ENCODE assay signal across 35 mouse cellular contexts in the genomic region with DNA sequence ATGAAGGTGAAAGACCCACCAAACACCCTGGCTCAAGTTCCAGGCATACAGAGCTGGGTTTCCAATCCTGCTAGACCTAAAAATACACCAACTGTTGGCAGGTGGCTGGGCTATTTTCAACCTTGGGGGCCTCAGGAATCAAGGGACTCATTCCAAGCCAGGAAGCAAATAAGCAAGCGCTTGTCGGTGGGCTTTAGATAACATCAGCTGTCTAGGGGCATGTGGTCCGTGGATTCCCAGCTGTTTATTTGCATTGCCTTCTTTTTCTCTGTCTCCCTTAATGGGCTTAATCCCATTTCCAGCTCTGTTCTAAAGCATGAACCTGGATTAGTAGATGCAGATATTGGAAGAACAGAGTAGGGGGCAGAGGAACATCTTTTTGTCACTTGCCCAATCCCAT. TPM values are rescaled to one million over a fixed set of nuclear protein-coding genes. Genes with fewer than 3 reads are reported as not detected.
DNase-seq lines count a peak whose midpoint lies in the region; ATAC-seq and TF ChIP-seq lines count a peak whose summit lies in the region.
"Had no signal": no experiment of that assay in that cellular context is flagged by ENCODE, and none has a peak within 500 bp of the region (broad histone marks: within the 10 kb centered on the region; RNA-seq: fewer than 3 reads in every experiment).

No protein-coding gene starts in this region.

- no peak for ATAC-seq in heart, embryonic 14.5 days (ENCODE audit: insufficient number of reproducible peaks, insufficient read depth, low FRiP score, low read depth)
- peak; percentile 23 for ATAC-seq in heart, embryonic 16.5 days (replicated peaks; ENCODE audit: extremely low read depth, insufficient read depth, low FRiP score)
- ATAC-seq: forebrain, embryonic 14.5 days; hindbrain, postnatal 0 days; intestine, embryonic 15.5 days; lung, postnatal 0 days had no signal

- whole genome bisulfite sequencing in heart, adult 2 months: 44% methylated on average over 3 of the region's 3 CpGs
- 67% methylated on average over 3 of the region's 3 CpGs for WGBS in heart, embryonic 14.5 days
- 37% methylated on average over 3 of the region's 3 CpGs for WGBS in heart, embryonic 16.5 days

- H3K4me2 ChIP-seq in heart, embryonic 14.5 days (ENCODE audit: low read length): no peak overlapping the region
- no peak overlapping the region for H3K4me2 ChIP-seq in heart, embryonic 16.5 days (ENCODE audit: low read depth, low read length)
- H3K4me2 ChIP-seq: intestine, embryonic 15.5 days; limb, embryonic 15.5 days; liver, embryonic 13.5 days; midbrain, embryonic 12.5 days had no signal

- H3K27ac ChIP-seq in heart, adult 2 months: peak overlapping the region; percentile 36; the same call in 1 of the 2 replicates
- peak overlapping the region; percentile 84 to 85 for H3K27ac ChIP-seq in heart, embryonic 14.5 days (replicated peaks in 1 of 2; ENCODE audit: control insufficient read depth in 1 of 2, insufficient read depth in 1 of 2, low read depth in 2 of 2, low read length in 2 of 2)
- H3K27ac ChIP-seq in heart, embryonic 16.5 days (ENCODE audit: low read length): peak overlapping the region; percentile 82
- H3K27ac ChIP-seq: hindbrain, postnatal 0 days; intestine, embryonic 15.5 days; kidney, postnatal 0 days; limb, embryonic 10.5 days; limb, embryonic 15.5 days; liver, embryonic 13.5 days; midbrain, embryonic 12.5 days had no signal

- no peak for TF ChIP-seq POLR2A in heart, adult 2 months (IDR thresholded peaks at IDR 0.05; ENCODE audit: insufficient read depth, low read depth, low read length)

- no peak for TF ChIP-seq EP300 in heart, adult 2 months (IDR thresholded peaks at IDR 0.05; ENCODE audit: insufficient read depth, low read depth, low read length)

- DNase-seq in heart, adult 2 months: peak in 1 of 2 experiments; percentile 10
- no peak for DNase-seq in heart, adult 8-10 months (ENCODE audit: low spot score)
- DNase-seq in skeletal muscle tissue, adult 2 months (ENCODE audit: low read depth, low spot score): peak; percentile 21
- DNase-seq in yolk sac, embryonic 10.5 days (ENCODE audit: low spot score): no peak
- DNase-seq: adrenal gland, postnatal 25 days; B cell, adult 2 months; cerebellum, adult 18-20 months; cerebellum, postnatal 10 days; kidney, adult 2 months; layer of hippocampus, adult 9-11 months; liver, embryonic 13.5 days; lung, adult 18-20 months; lung, postnatal 4 days; thymus, postnatal 4 days had no signal

- no peaks in the 10 kb centered on the region for H3K79me2 ChIP-seq in heart, adult 2 months (replicated peaks; ENCODE audit: control insufficient read depth, insufficient read depth, low read length)

- no peak overlapping the region for H3K9ac ChIP-seq in heart, adult 2 months (ENCODE audit: low read depth, low read length)
- no peak overlapping the region for H3K9ac ChIP-seq in heart, embryonic 14.5 days (ENCODE audit: low read length)
- no peak overlapping the region for H3K9ac ChIP-seq in heart, embryonic 16.5 days (ENCODE audit: low read length)
- H3K9ac ChIP-seq: intestine, embryonic 15.5 days; limb, embryonic 15.5 days; liver, embryonic 13.5 days; midbrain, embryonic 12.5 days had no signal

- no peaks in the 10 kb centered on the region for H3K9me3 ChIP-seq in heart, embryonic 14.5 days (ENCODE audit: control insufficient read depth, low read length)
- H3K9me3 ChIP-seq in heart, embryonic 16.5 days (replicated peaks; ENCODE audit: control insufficient read depth, low read length): no peaks in the 10 kb centered on the region
- H3K9me3 ChIP-seq: intestine, embryonic 15.5 days; limb, embryonic 10.5 days; limb, embryonic 15.5 days; liver, embryonic 13.5 days; megakaryocyte, embryonic 14.5 days; midbrain, embryonic 12.5 days had no signal

- no peaks in the 10 kb centered on the region for H3K27me3 ChIP-seq in heart, adult 2 months (ENCODE audit: control insufficient read depth, insufficient read depth, low read length)
- H3K27me3 ChIP-seq in heart, embryonic 14.5 days (ENCODE audit: control insufficient read depth, insufficient read depth, low read length): no peaks in the 10 kb centered on the region
- no peaks in the 10 kb centered on the region for H3K27me3 ChIP-seq in heart, embryonic 16.5 days (ENCODE audit: control insufficient read depth, insufficient read depth, low read length)
- H3K27me3 ChIP-seq: intestine, embryonic 15.5 days; limb, embryonic 15.5 days; liver, embryonic 13.5 days; midbrain, embryonic 12.5 days had no signal

- no peaks in the 10 kb centered on the region for H3K36me3 ChIP-seq in heart, adult 2 months (ENCODE audit: control insufficient read depth, insufficient read depth, low read length)
- H3K36me3 ChIP-seq in heart, embryonic 14.5 days (ENCODE audit: control insufficient read depth, insufficient read depth, low read length): no peaks in the 10 kb centered on the region
- no peaks in the 10 kb centered on the region for H3K36me3 ChIP-seq in heart, embryonic 16.5 days (ENCODE audit: control insufficient read depth, insufficient read depth)
- H3K36me3 ChIP-seq: intestine, embryonic 15.5 days; limb, embryonic 10.5 days; limb, embryonic 15.5 days; liver, embryonic 13.5 days; midbrain, embryonic 12.5 days had no signal

- intact Hi-C loops in heart, adult 2 months (cut with DNase I): no loop called here

- H3K4me1 ChIP-seq in heart, adult 2 months (ENCODE audit: control insufficient read depth, insufficient read depth, low read length): no peaks in the 10 kb centered on the region
- H3K4me1 ChIP-seq in heart, embryonic 14.5 days (ENCODE audit: control insufficient read depth in 2 of 2, insufficient read depth in 2 of 2, low read length in 2 of 2): peaks cover 0 to 2% of the 10 kb centered on the region in 2 experiments; a peak in 1 of 4 replicates
- H3K4me1 ChIP-seq in heart, embryonic 16.5 days (ENCODE audit: control insufficient read depth, insufficient read depth, low read length): 0 out of 2 replicates have a peak, but pooled peaks cover 2% of the 10 kb centered on the region
- H3K4me1 ChIP-seq: intestine, embryonic 15.5 days; limb, embryonic 10.5 days; limb, embryonic 15.5 days; liver, embryonic 13.5 days; midbrain, embryonic 12.5 days had no signal

- no peak for TF ChIP-seq CTCF in heart, adult 2 months (IDR thresholded peaks at IDR 0.05)

- H3K4me3 ChIP-seq in heart, adult 2 months: no peak overlapping the region
- H3K4me3 ChIP-seq in heart, embryonic 14.5 days (ENCODE audit: control insufficient read depth in 1 of 2, insufficient read depth in 1 of 2, low read depth in 1 of 2, low read length in 2 of 2): no peak overlapping the region
- no peak overlapping the region for H3K4me3 ChIP-seq in heart, embryonic 16.5 days (ENCODE audit: low read length)
- H3K4me3 ChIP-seq: intestine, embryonic 15.5 days; limb, embryonic 10.5 days; limb, embryonic 15.5 days; liver, embryonic 13.5 days; megakaryocyte, embryonic 14.5 days; midbrain, embryonic 12.5 days had no signal

RNA-seq across cellular contexts. Expression of a gene that starts 16.1 kb away (rescaled TPM):
- 10 to 100 TPM; 32.0 to 41.9 TPM for total RNA-seq in heart, adult 2 months (2021)
- polyA plus RNA-seq in heart, adult 2 months (2012; rRNA removed): 8.6 and 18.1 TPM in 2 replicates
- 10 to 100 TPM; 33.2 to 39.2 (median 37.2) TPM for total RNA-seq in heart, adult 8-10 months (2022)
- polyA plus RNA-seq in heart, embryonic 14.5 days (2014; fragmentation: Nextera tagmentation; extraction: Ambion mirVana): 66.6 and 66.8 TPM in 2 replicates
- 56.9 and 71.6 TPM in 2 replicates for polyA plus RNA-seq in heart, embryonic 16.5 days (2015; fragmentation: Nextera tagmentation; extraction: Ambion mirVana)

RNA-seq across cellular contexts. Expression of a gene that starts 48.4 kb away (rescaled TPM):
- total RNA-seq in heart, adult 2 months (2021): not detected
- not detected in 2 replicates for polyA plus RNA-seq in heart, adult 2 months (2012; rRNA removed)
- not detected for total RNA-seq in heart, adult 8-10 months (2022)
- polyA plus RNA-seq in heart, embryonic 14.5 days (2014; fragmentation: Nextera tagmentation; extraction: Ambion mirVana): not detected in 2 replicates
- not detected in 2 replicates for polyA plus RNA-seq in heart, embryonic 16.5 days (2015; fragmentation: Nextera tagmentation; extraction: Ambion mirVana)
- total RNA-seq: adrenal gland, adult 18-20 months; adrenal gland, postnatal 25 days; hindbrain, postnatal 0 days; left cerebral cortex, postnatal 10 days had no signal
- polyA plus RNA-seq: brain, embryonic 14.5 days; cortical plate, adult 2 months; forebrain, embryonic 14.5 days; gonadal fat pad, adult 2 months; hindbrain, embryonic 11.5 days; hindbrain, postnatal 0 days; intestine, embryonic 15.5 days; kidney, adult 2 months; kidney, postnatal 0 days; limb, embryonic 10.5 days; limb, embryonic 15.5 days; liver, embryonic 13.5 days; lung, postnatal 0 days; midbrain, embryonic 12.5 days; neural tube, embryonic 14.5 days; small intestine, adult 2 months; stomach, embryonic 14.5 days; thymus, postnatal 0 days had no signal
